Mouse (Mus musculus) c-Kit-negative CD71-positive TER-119-positive erythroid progenitor cells, embryonic 14.5 days (primary cell): ENCODE results near the gene Mapk8ip1.

Experiments used
- DNase-seq: peaks from one replicate; pipeline ENCODE4 v3.0.0-alpha.2; 2013; ENCODE audit warnings: low read depth, low spot score

Mapk8ip1 gene

GRCm38 (mm10) chr2:92373437-92373813 is 27.6 kb downstream of the Mapk8ip1 start:
- DNase-seq = no peak

GRCm38 (mm10) chr2:92372767-92373436 is 28.2 kb downstream of the Mapk8ip1 start:
- DNase-seq = no peak

GRCm38 (mm10) chr2:92371971-92372690 is 28.9 kb downstream of the Mapk8ip1 start:
- DNase-seq = no peak

- no peak for DNase-seq
Measured at GRCm38 (mm10) chr2:92370821-92371805, 29.9 kb downstream of the Mapk8ip1 start.

GRCm38 (mm10) chr2:92370375-92370774 is 30.7 kb downstream of the Mapk8ip1 start:
- no peak for DNase-seq

- DNase-seq = no peak
Measured at GRCm38 (mm10) chr2:92367383-92368029, 33.6 kb downstream of the Mapk8ip1 start.

- DNase-seq = no peak
Measured at GRCm38 (mm10) chr2:92365568-92365967, 35.5 kb downstream of the Mapk8ip1 start.

GRCm38 (mm10) chr2:92364086-92364485 is 37.0 kb downstream of the Mapk8ip1 start:
- no peak for DNase-seq

- no peak for DNase-seq
Measured at GRCm38 (mm10) chr2:92362571-92363228, 38.4 kb downstream of the Mapk8ip1 start.

GRCm38 (mm10) chr2:92361795-92362194 is 39.3 kb downstream of the Mapk8ip1 start:
- DNase-seq = no peak

- no peak for DNase-seq
Measured at GRCm38 (mm10) chr2:92360893-92361292, 40.2 kb downstream of the Mapk8ip1 start.

GRCm38 (mm10) chr2:92360186-92360823 is 40.8 kb downstream of the Mapk8ip1 start:
- DNase-seq = no peak

- no peak for DNase-seq
Measured at GRCm38 (mm10) chr2:92359301-92359700, 41.8 kb downstream of the Mapk8ip1 start.

- DNase-seq = no peak
Measured at GRCm38 (mm10) chr2:92354224-92354623, 46.8 kb downstream of the Mapk8ip1 start.

- DNase-seq = no peak
Measured at GRCm38 (mm10) chr2:92353402-92353801, 47.7 kb downstream of the Mapk8ip1 start.

GRCm38 (mm10) chr2:92350686-92351085 is 50.4 kb downstream of the Mapk8ip1 start:
- DNase-seq = no peak

- no peak for DNase-seq
Measured at GRCm38 (mm10) chr2:92349589-92350425, 51.3 kb downstream of the Mapk8ip1 start.

GRCm38 (mm10) chr2:92347191-92347590 is 53.9 kb downstream of the Mapk8ip1 start:
- no peak for DNase-seq

GRCm38 (mm10) chr2:92342418-92342817 is 58.6 kb downstream of the Mapk8ip1 start:
- no peak for DNase-seq
